Comparison of ENCODE assay signal across 10 mouse cellular contexts in genomic region chr11:100628862-100629352, GRCm38 (mm10). TPM values are rescaled to one million over a fixed set of nuclear protein-coding genes. Genes with fewer than 3 reads are reported as not detected.
DNase-seq lines count a peak whose midpoint lies in the region; ATAC-seq and TF ChIP-seq lines count a peak whose summit lies in the region.
"Had no signal": no experiment of that assay in that cellular context is flagged by ENCODE, and none has a peak within 500 bp of the region (broad histone marks: within the 10 kb centered on the region; RNA-seq: fewer than 3 reads in every experiment).

No protein-coding gene starts in this region.

- peaks cover 4% of the 10 kb centered on the region; the same call in 1 of the 2 replicates for H3K4me1 ChIP-seq in limb, embryonic 14.5 days (ENCODE audit: control insufficient read depth, insufficient read depth, low read length)
- H3K4me1 ChIP-seq in limb, embryonic 10.5 days: peaks cover 21% of the 10 kb centered on the region
- H3K4me1 ChIP-seq in forebrain, embryonic 16.5 days (replicated peaks; ENCODE audit: control insufficient read depth, insufficient read depth, low read length): peaks cover 19% of the 10 kb centered on the region
- peaks cover 9% of the 10 kb centered on the region for H3K4me1 ChIP-seq in hindbrain, embryonic 16.5 days (ENCODE audit: control insufficient read depth, insufficient read depth, low read depth, low read length)

- WGBS in limb, embryonic 14.5 days: 48% methylated on average over 13 of the region's 13 CpGs
- WGBS in limb, embryonic 10.5 days: 64% methylated on average over 13 of the region's 13 CpGs
- 51% methylated on average over 13 of the region's 13 CpGs for WGBS in forebrain, embryonic 16.5 days
- 30% methylated on average over 13 of the region's 13 CpGs for WGBS in hindbrain, embryonic 16.5 days

- H3K36me3 ChIP-seq in limb, embryonic 14.5 days (ENCODE audit: control insufficient read depth, insufficient read depth, low read length): peaks cover 26% of the 10 kb centered on the region
- H3K36me3 ChIP-seq in limb, embryonic 10.5 days: peaks cover 38% of the 10 kb centered on the region
- H3K36me3 ChIP-seq in forebrain, embryonic 16.5 days (ENCODE audit: control insufficient read depth, insufficient read depth): peaks cover 9% of the 10 kb centered on the region
- peaks cover 18% of the 10 kb centered on the region for H3K36me3 ChIP-seq in hindbrain, embryonic 16.5 days (ENCODE audit: control insufficient read depth, insufficient read depth, low read length)

- intact Hi-C loops in gastrocnemius, adult 2 months (cut with DNase I): no loop called here

- peak; percentile 51; the same call in 1 of the 2 replicates for ATAC-seq in limb, embryonic 14.5 days (ENCODE audit: low FRiP score, low read depth)
- no peak; the same call in 1 of the 2 replicates for ATAC-seq in forebrain, embryonic 16.5 days
- ATAC-seq in hindbrain, embryonic 16.5 days: peak; percentile 70
- ATAC-seq in megakaryocyte progenitor cell, adult 5-6 weeks (replicated peaks; ENCODE audit: poor library complexity): no peak

- no peak overlapping the region for H3K9ac ChIP-seq in limb, embryonic 14.5 days (ENCODE audit: low read depth, low read length, severe bottlenecking)
- 0 out of 2 replicates have a peak overlapping the region, but pooled peaks have one; percentile 8 for H3K9ac ChIP-seq in forebrain, embryonic 16.5 days (replicated peaks; ENCODE audit: low read depth, low read length)
- H3K9ac ChIP-seq in hindbrain, embryonic 16.5 days (ENCODE audit: low read depth, low read length): peak overlapping the region; percentile 45
- H3K9ac ChIP-seq: liver, embryonic 15.5 days had no signal

- TF ChIP-seq CTCF in gastrocnemius, adult 2 months (IDR thresholded peaks at IDR 0.05): no peak

- no peak overlapping the region for H3K27ac ChIP-seq in gastrocnemius, adult 2 months
- H3K27ac ChIP-seq in limb, embryonic 14.5 days (replicated peaks; ENCODE audit: low read depth, low read length): no peak overlapping the region
- H3K27ac ChIP-seq in limb, embryonic 10.5 days: no peak overlapping the region
- no peak overlapping the region for H3K27ac ChIP-seq in forebrain, embryonic 16.5 days (ENCODE audit: low read length)
- H3K27ac ChIP-seq in hindbrain, embryonic 16.5 days (ENCODE audit: low read depth, low read length): peak overlapping the region; percentile 39; the same call in 1 of the 2 replicates
- H3K27ac ChIP-seq: liver, embryonic 15.5 days had no signal

- peak overlapping the region; percentile 30; the same call in 1 of the 2 replicates for H3K4me3 ChIP-seq in gastrocnemius, adult 2 months
- H3K4me3 ChIP-seq in limb, embryonic 14.5 days (replicated peaks; ENCODE audit: low read length): no peak overlapping the region
- no peak overlapping the region for H3K4me3 ChIP-seq in limb, embryonic 10.5 days
- H3K4me3 ChIP-seq in forebrain, embryonic 16.5 days (replicated peaks; ENCODE audit: low read length): no peak overlapping the region
- H3K4me3 ChIP-seq in hindbrain, embryonic 16.5 days (ENCODE audit: low read length): no peak overlapping the region
- H3K4me3 ChIP-seq: liver, embryonic 15.5 days had no signal

- TF ChIP-seq POLR2A in limb, embryonic 14.5 days (IDR thresholded peaks at IDR 0.05; ENCODE audit: borderline replicate concordance, extremely low read depth, insufficient read depth, insufficient read length): no peak

- H3K9me3 ChIP-seq in limb, embryonic 14.5 days (ENCODE audit: control insufficient read depth, low read length): no peaks in the 10 kb centered on the region
- no peaks in the 10 kb centered on the region for H3K9me3 ChIP-seq in limb, embryonic 10.5 days (replicated peaks)
- no peaks in the 10 kb centered on the region for H3K9me3 ChIP-seq in forebrain, embryonic 16.5 days (ENCODE audit: control insufficient read depth, low read length)
- no peaks in the 10 kb centered on the region for H3K9me3 ChIP-seq in hindbrain, embryonic 16.5 days (ENCODE audit: control insufficient read depth, low read length)
- H3K9me3 ChIP-seq: liver, embryonic 15.5 days had no signal

- no peaks in the 10 kb centered on the region for H3K27me3 ChIP-seq in limb, embryonic 14.5 days (ENCODE audit: control insufficient read depth, insufficient read depth, low read length)
- H3K27me3 ChIP-seq in limb, embryonic 10.5 days (ENCODE audit: low read depth, poor library complexity, severe bottlenecking): peaks cover 10% of the 10 kb centered on the region; the same call in 1 of the 2 replicates
- no peaks in the 10 kb centered on the region for H3K27me3 ChIP-seq in forebrain, embryonic 16.5 days (replicated peaks; ENCODE audit: control insufficient read depth, insufficient read depth, low read length)
- H3K27me3 ChIP-seq in hindbrain, embryonic 16.5 days (replicated peaks; ENCODE audit: control insufficient read depth, insufficient read depth, low read length): no peaks in the 10 kb centered on the region

- H3K4me2 ChIP-seq in limb, embryonic 14.5 days (replicated peaks; ENCODE audit: low read depth, low read length, severe bottlenecking): no peak overlapping the region
- no peak overlapping the region for H3K4me2 ChIP-seq in forebrain, embryonic 16.5 days (ENCODE audit: low read length)
- H3K4me2 ChIP-seq in hindbrain, embryonic 16.5 days (ENCODE audit: low read length): no peak overlapping the region
- H3K4me2 ChIP-seq: liver, embryonic 15.5 days had no signal

- DNase-seq in gastrocnemius, adult 2 months: peak; percentile 58
- DNase-seq in gastrocnemius, adult 18-20 months (ENCODE audit: low spot score): no peak
- no peak for DNase-seq in limb, embryonic 14.5 days (ENCODE audit: low spot score)
- no peak for DNase-seq in limb, embryonic 10.5 days (ENCODE audit: low spot score)
- no peak for DNase-seq in thymus, postnatal 10 days (ENCODE audit: low spot score in 2 of 2)
- DNase-seq: layer of hippocampus, postnatal 36 days had no signal

RNA-seq across cellular contexts. Expression of gene Dnajc7, which starts 8.9 kb away (rescaled TPM):
- total RNA-seq in gastrocnemius, adult 2 months (2021): 100 to 1,000 TPM; 116 TPM
- total RNA-seq in gastrocnemius, adult 18-20 months (2021): 100 to 1,000 TPM in 1 of 2 experiments, 10 to 100 TPM in 1; 81.1 to 111 TPM
- 179 and 225 TPM in 2 replicates for polyA plus RNA-seq in limb, embryonic 14.5 days (2012; rRNA removed)
- 73.3 and 74.1 TPM in 2 replicates for polyA plus RNA-seq in limb, embryonic 14.5 days (2014; fragmentation: Nextera tagmentation; extraction: Ambion mirVana)
- polyA plus RNA-seq in limb, embryonic 10.5 days (2016; fragmentation: Nextera tagmentation; extraction: Ambion mirVana): 256 and 281 TPM in 2 replicates
- polyA plus RNA-seq in forebrain, embryonic 16.5 days (2015; fragmentation: Nextera tagmentation; extraction: Ambion mirVana): 296 and 326 TPM in 2 replicates
- 290 and 293 TPM in 2 replicates for polyA plus RNA-seq in hindbrain, embryonic 16.5 days (2015; fragmentation: Nextera tagmentation; extraction: Ambion mirVana)
- total RNA-seq in megakaryocyte progenitor cell, adult 5-6 weeks (2015): 81.2 and 93.3 TPM in 2 replicates
- 102 and 136 TPM in 2 replicates for total RNA-seq in megakaryocyte progenitor cell, adult 5-6 weeks (2017)

RNA-seq across cellular contexts. Expression of gene Nkiras2, which starts 9.9 kb away (rescaled TPM):
- 10 to 100 TPM; 15.3 to 21.9 TPM for total RNA-seq in gastrocnemius, adult 2 months (2021)
- total RNA-seq in gastrocnemius, adult 18-20 months (2021): 10 to 100 TPM; 16.6 to 17.4 TPM
- 68.7 and 90.5 TPM in 2 replicates for polyA plus RNA-seq in limb, embryonic 14.5 days (2012; rRNA removed)
- polyA plus RNA-seq in limb, embryonic 14.5 days (2014; fragmentation: Nextera tagmentation; extraction: Ambion mirVana): 76.4 and 82.9 TPM in 2 replicates
- polyA plus RNA-seq in limb, embryonic 10.5 days (2016; fragmentation: Nextera tagmentation; extraction: Ambion mirVana): 86.2 and 95.5 TPM in 2 replicates
- polyA plus RNA-seq in forebrain, embryonic 16.5 days (2015; fragmentation: Nextera tagmentation; extraction: Ambion mirVana): 85.6 and 96.1 TPM in 2 replicates
- 99.1 and 103 TPM in 2 replicates for polyA plus RNA-seq in hindbrain, embryonic 16.5 days (2015; fragmentation: Nextera tagmentation; extraction: Ambion mirVana)
- 17.0 and 22.2 TPM in 2 replicates for total RNA-seq in megakaryocyte progenitor cell, adult 5-6 weeks (2015)
- total RNA-seq in megakaryocyte progenitor cell, adult 5-6 weeks (2017): 9.9 and 16.6 TPM in 2 replicates

RNA-seq across cellular contexts. Expression of gene Cnp, which starts 54.2 kb away (rescaled TPM):
- total RNA-seq in gastrocnemius, adult 2 months (2021): 1 to 10 TPM; 3.2 to 4.4 TPM
- 1 to 10 TPM; 3.8 to 5.0 TPM for total RNA-seq in gastrocnemius, adult 18-20 months (2021)
- 15.9 and 17.0 TPM in 2 replicates for polyA plus RNA-seq in limb, embryonic 14.5 days (2012; rRNA removed)
- polyA plus RNA-seq in limb, embryonic 14.5 days (2014; fragmentation: Nextera tagmentation; extraction: Ambion mirVana): 21.3 and 26.0 TPM in 2 replicates
- polyA plus RNA-seq in limb, embryonic 10.5 days (2016; fragmentation: Nextera tagmentation; extraction: Ambion mirVana): 13.1 and 23.0 TPM in 2 replicates
- polyA plus RNA-seq in forebrain, embryonic 16.5 days (2015; fragmentation: Nextera tagmentation; extraction: Ambion mirVana): 22.8 and 29.8 TPM in 2 replicates
- polyA plus RNA-seq in hindbrain, embryonic 16.5 days (2015; fragmentation: Nextera tagmentation; extraction: Ambion mirVana): 72.6 and 85.0 TPM in 2 replicates
- 6.9 and 8.2 TPM in 2 replicates for total RNA-seq in megakaryocyte progenitor cell, adult 5-6 weeks (2015)
- 16.2 and 21.7 TPM in 2 replicates for total RNA-seq in megakaryocyte progenitor cell, adult 5-6 weeks (2017)

Comparison
In these comparisons a context has a peak if more than half of its experiments do, and no peak if none do; other contexts are left out.
1. ATAC-seq: peak in limb, embryonic 14.5 days (single experiment) and hindbrain, embryonic 16.5 days (single experiment); none in forebrain, embryonic 16.5 days (single experiment) and megakaryocyte progenitor cell, adult 5-6 weeks (single experiment).